Mouse (Mus musculus) olfactory bulb, adult 2 months (tissue): ENCODE data around the gene Rccd1. TPM values are rescaled to one million over a fixed set of nuclear protein-coding genes. Genes with fewer than 3 reads are reported as not detected.

Experiments used
- H3K27ac ChIP-seq: fragments of 200-500 bp; 2 replicates; pipeline ENCODE4 v1.5.1; 2012; ENCODE audit warnings: low read depth, low read length; ENCODE audit not compliant: insufficient read depth
- H3K4me1 ChIP-seq: fragments of 200-500 bp; 2 replicates; pipeline ENCODE4 v1.6.1; 2012; ENCODE audit warnings: low read length; ENCODE audit not compliant: control insufficient read depth, insufficient read depth
- H3K4me3 ChIP-seq: fragments of 200-500 bp; 2 replicates; pipeline ENCODE4 v1.5.1; 2012; ENCODE audit warnings: mild to moderate bottlenecking, low read depth, low read length, moderate library complexity; ENCODE audit not compliant: insufficient read depth
- CTCF ChIP-seq: fragments of 200-500 bp; IDR thresholded peaks from 2 replicates; pipeline ENCODE4 v1.5.1; 2012; ENCODE audit warnings: low read depth, mild to moderate bottlenecking, low read length, moderate library complexity; ENCODE audit not compliant: insufficient read depth
- POLR2A ChIP-seq: fragments of 200-500 bp; IDR thresholded peaks from 2 replicates; pipeline ENCODE4 v1.6.1; 2012; ENCODE audit warnings: mild to moderate bottlenecking, low read depth, low read length, moderate library complexity; ENCODE audit not compliant: insufficient read depth
- WGBS: fragments of 180-500 bp; shearing (Covaris S2); methylation state at CpG from one replicate; pipeline ENCODE4 v1.1.7; 2018; 5-methylcytosine and 5-hydroxymethylcytosine counted together
- polyA plus RNA-seq: library from polyadenylated mRNA; stranded (reverse); fragments of >200 nt; gene quantifications from 2 replicates; pipeline ENCODE4 v1.2.4, GENCODE M21; 2012; ENCODE audit warnings: low replicate concordance; ENCODE audit not compliant: missing spikeins, insufficient read depth, insufficient read length

Gene Rccd1
- polyA plus RNA-seq, 1 experiment: not detected

GRCm38 (mm10) chr7:80297041-80297440, 27.2 kb downstream of the Rccd1 start:
- Histone ChIP-seq H3K4me1 (0 out of 2 replicates have a peak, but pooled peaks cover 8% of the 10 kb centered on the region), H3K27ac (no peak overlapping the region), H3K4me3 (no peak overlapping the region)
- 69% methylated on average over 3 of the region's 3 CpGs for WGBS
- TF ChIP-seq POLR2A (no peak), CTCF (no peak)

GRCm38 (mm10) chr7:80296462-80296861, 27.8 kb downstream of the Rccd1 start:
- WGBS: 96% methylated on average over 6 of the region's 6 CpGs
- Histone ChIP-seq H3K4me3 (no peak overlapping the region), H3K27ac (no peak overlapping the region), H3K4me1 (0 out of 2 replicates have a peak, but pooled peaks cover 8% of the 10 kb centered on the region)
- TF ChIP-seq CTCF: no peak
- no peak for TF ChIP-seq POLR2A

GRCm38 (mm10) chr7:80294764-80295648, 29.2 kb downstream of the Rccd1 start:
- Histone ChIP-seq H3K27ac (no peak overlapping the region), H3K4me1 (0 out of 2 replicates have a peak, but pooled peaks cover 8% of the 10 kb centered on the region), H3K4me3 (peak overlapping the region; percentile 65)
- 5% methylated on average over 37 of the region's 37 CpGs for WGBS
- TF ChIP-seq POLR2A (no peak), CTCF (no peak)

- Histone ChIP-seq H3K27ac (no peak within 1 kb of the TSS), H3K4me1 (0 out of 2 replicates have a peak, but pooled peaks cover 5% of the 10 kb centered on the region), H3K4me3 (peak within 1 kb of the TSS; percentile 65)
- TF ChIP-seq POLR2A (no peak), CTCF (no peak)
- under 1% methylated on average over 52 of the region's 52 CpGs for WGBS
Observed at GRCm38 (mm10) chr7:80294062-80294763, 30.0 kb downstream of the Rccd1 start, which contains the start of gene Prc1. TSS of gene Prc1 (plus strand) at chr7:80294450.

- 87% methylated on average over 10 of the region's 10 CpGs for WGBS
- H3K27ac ChIP-seq: no peak overlapping the region
Observed at GRCm38 (mm10) chr7:80287736-80288135, 36.5 kb downstream of the Rccd1 start.

GRCm38 (mm10) chr7:80285725-80286124, 38.5 kb downstream of the Rccd1 start:
- no peak for TF ChIP-seq POLR2A
- TF ChIP-seq CTCF: no peak
- no peaks in the 10 kb centered on the region for H3K4me1 ChIP-seq
- H3K4me3 ChIP-seq: no peak overlapping the region
- H3K27ac ChIP-seq: no peak overlapping the region
- 96% methylated on average over 6 of the region's 6 CpGs for WGBS

More at GRCm38 (mm10) chr7:80287736-80288135, 36.5 kb downstream of the Rccd1 start:
- TF ChIP-seq POLR2A: no peak
- TF ChIP-seq CTCF: no peak
- Histone ChIP-seq H3K4me1 (no peaks in the 10 kb centered on the region), H3K4me3 (no peak overlapping the region)

GRCm38 (mm10) chr7:80284391-80284790, 39.9 kb downstream of the Rccd1 start:
- TF ChIP-seq POLR2A (no peak), CTCF (no peak)
- 93% methylated on average over 5 of the region's 5 CpGs for WGBS
- Histone ChIP-seq H3K27ac (no peak overlapping the region), H3K4me3 (no peak overlapping the region), H3K4me1 (no peaks in the 10 kb centered on the region)

- no peak overlapping the region for H3K27ac ChIP-seq
- TF ChIP-seq POLR2A (no peak), CTCF (no peak)
- no peaks in the 10 kb centered on the region for H3K4me1 ChIP-seq
- 88% methylated on average over 3 of the region's 3 CpGs for WGBS
- H3K4me3 ChIP-seq: no peak overlapping the region
Observed at GRCm38 (mm10) chr7:80283226-80283918, 40.9 kb downstream of the Rccd1 start.
